Mouse (Mus musculus): ENCODE results near the gene Vmn1r209. TPM values are rescaled to one million over a fixed set of nuclear protein-coding genes. Genes with fewer than 3 reads are reported as not detected.
"Not testable (repeated sequence)": the region's sequence is repeated elsewhere in the genome, so short reads cannot be mapped to it uniquely, and the experiment has no call there.

Gene Vmn1r209
- polyA plus RNA-seq (2015; fragmentation: Nextera tagmentation; extraction: Ambion mirVana) = not detected in 2 replicates

GRCm38 (mm10) chr13:22809582-22809981, at the start of gene Vmn1r209:
Vmn1r209 (minus strand) TSS chr13:22809682.
- H3K9ac ChIP-seq; H3K9me3 ChIP-seq (replicated peaks); ATAC-seq (ENCODE audit: insufficient number of reproducible peaks, low FRiP score, low TSS enrichment, low read depth); H3K4me2 ChIP-seq (replicated peaks); H3K27ac ChIP-seq (replicated peaks); H3K4me1 ChIP-seq; H3K4me3 ChIP-seq (replicated peaks); H3K27me3 ChIP-seq; H3K36me3 ChIP-seq: not testable (repeated sequence)

- H3K27ac ChIP-seq (replicated peaks) = no peak within 1 kb of the TSS
- 88% methylated on average over 1 of the region's 1 CpGs for WGBS
- no peak within 1 kb of the TSS for H3K9ac ChIP-seq
- no peak within 1 kb of the TSS for H3K4me3 ChIP-seq (replicated peaks)
- ATAC-seq (ENCODE audit: insufficient number of reproducible peaks, low FRiP score, low TSS enrichment, low read depth) = no peak
- no peak within 1 kb of the TSS for H3K4me2 ChIP-seq (replicated peaks)
- H3K4me1 ChIP-seq = no peaks in the 10 kb centered on the region
- H3K27me3 ChIP-seq = no peaks in the 10 kb centered on the region
- no peaks in the 10 kb centered on the region for H3K36me3 ChIP-seq
- H3K9me3 ChIP-seq (replicated peaks) = no peaks in the 10 kb centered on the region
Measured at GRCm38 (mm10) chr13:22857461-22857860, 48.0 kb upstream of the Vmn1r209 start, which contains the start of gene Vmn1r211. Vmn1r211 (minus strand) TSS chr13:22857561.

- no peak overlapping the region for H3K4me3 ChIP-seq (replicated peaks)
- H3K27ac ChIP-seq (replicated peaks) = no peak overlapping the region
- no peaks in the 10 kb centered on the region for H3K36me3 ChIP-seq
- ATAC-seq (ENCODE audit: insufficient number of reproducible peaks, low FRiP score, low TSS enrichment, low read depth) = no peak
- H3K4me1 ChIP-seq = no peaks in the 10 kb centered on the region
- no peaks in the 10 kb centered on the region for H3K27me3 ChIP-seq
- 62% methylated on average over 4 of the region's 4 CpGs for WGBS
- H3K4me2 ChIP-seq (replicated peaks) = no peak overlapping the region
- no peak overlapping the region for H3K9ac ChIP-seq
- H3K9me3 ChIP-seq (replicated peaks) = no peaks in the 10 kb centered on the region
Measured at GRCm38 (mm10) chr13:22854760-22855159, 45.3 kb upstream of the Vmn1r209 start.

GRCm38 (mm10) chr13:22846798-22847197, 37.3 kb upstream of the Vmn1r209 start:
- no peak overlapping the region for H3K4me2 ChIP-seq (replicated peaks)
- no peaks in the 10 kb centered on the region for H3K9me3 ChIP-seq (replicated peaks)
- no peak for ATAC-seq (ENCODE audit: insufficient number of reproducible peaks, low FRiP score, low TSS enrichment, low read depth)
- no peak overlapping the region for H3K9ac ChIP-seq
- 71% methylated on average over 1 of the region's 1 CpGs for WGBS
- H3K27me3 ChIP-seq = no peaks in the 10 kb centered on the region
- no peaks in the 10 kb centered on the region for H3K36me3 ChIP-seq
- no peaks in the 10 kb centered on the region for H3K4me1 ChIP-seq
- no peak overlapping the region for H3K4me3 ChIP-seq (replicated peaks)
- H3K27ac ChIP-seq (replicated peaks) = no peak overlapping the region

GRCm38 (mm10) chr13:22844304-22844703, 34.8 kb upstream of the Vmn1r209 start:
- H3K4me3 ChIP-seq (replicated peaks); H3K27me3 ChIP-seq; H3K27ac ChIP-seq (replicated peaks); H3K36me3 ChIP-seq; ATAC-seq (ENCODE audit: insufficient number of reproducible peaks, low FRiP score, low TSS enrichment, low read depth); H3K9me3 ChIP-seq (replicated peaks); H3K4me2 ChIP-seq (replicated peaks); H3K4me1 ChIP-seq; H3K9ac ChIP-seq: not testable (repeated sequence)
- 63% methylated on average over 3 of the region's 3 CpGs for WGBS

- Histone ChIP-seq H3K27me3 (no peaks in the 10 kb centered on the region), H3K9me3 (replicated peaks) (no peaks in the 10 kb centered on the region), H3K4me2 (replicated peaks) (no peak within 1 kb of the TSS), H3K27ac (replicated peaks) (no peak within 1 kb of the TSS), H3K4me3 (replicated peaks) (no peak within 1 kb of the TSS), H3K4me1 (no peaks in the 10 kb centered on the region), H3K9ac (no peak within 1 kb of the TSS), H3K36me3 (no peaks in the 10 kb centered on the region)
- ATAC-seq (ENCODE audit: insufficient number of reproducible peaks, low FRiP score, low TSS enrichment, low read depth) = no peak
- 42% methylated on average over 4 of the region's 4 CpGs for WGBS
Measured at GRCm38 (mm10) chr13:22831248-22831647, 21.8 kb upstream of the Vmn1r209 start, which contains the start of gene Vmn1r210. Vmn1r210 (minus strand) TSS chr13:22831348.

- WGBS = 33% methylated on average over 7 of the region's 7 CpGs
- H3K4me3 ChIP-seq (replicated peaks); H3K9me3 ChIP-seq (replicated peaks); H3K27me3 ChIP-seq; H3K36me3 ChIP-seq; H3K9ac ChIP-seq; ATAC-seq (ENCODE audit: insufficient number of reproducible peaks, low FRiP score, low TSS enrichment, low read depth); H3K4me1 ChIP-seq; H3K4me2 ChIP-seq (replicated peaks); H3K27ac ChIP-seq (replicated peaks): not testable (repeated sequence)
Measured at GRCm38 (mm10) chr13:22829395-22829794, 19.9 kb upstream of the Vmn1r209 start.

GRCm38 (mm10) chr13:22821601-22822000, 12.1 kb upstream of the Vmn1r209 start:
- 88% methylated on average over 1 of the region's 1 CpGs for WGBS
- H3K4me2 ChIP-seq (replicated peaks); H3K4me1 ChIP-seq; H3K36me3 ChIP-seq; H3K4me3 ChIP-seq (replicated peaks); H3K27ac ChIP-seq (replicated peaks); H3K9ac ChIP-seq; ATAC-seq (ENCODE audit: insufficient number of reproducible peaks, low FRiP score, low TSS enrichment, low read depth); H3K27me3 ChIP-seq; H3K9me3 ChIP-seq (replicated peaks): not testable (repeated sequence)

GRCm38 (mm10) chr13:22788096-22788495, 21.4 kb downstream of the Vmn1r209 start:
- not testable (repeated sequence) for H3K4me1 ChIP-seq; H3K27ac ChIP-seq (replicated peaks); H3K27me3 ChIP-seq; ATAC-seq (ENCODE audit: insufficient number of reproducible peaks, low FRiP score, low TSS enrichment, low read depth); H3K9ac ChIP-seq; H3K4me2 ChIP-seq (replicated peaks); H3K9me3 ChIP-seq (replicated peaks); H3K36me3 ChIP-seq; H3K4me3 ChIP-seq (replicated peaks)
- WGBS = 66% methylated on average over 3 of the region's 3 CpGs

- H3K4me3 ChIP-seq (replicated peaks); H3K27me3 ChIP-seq; H3K9ac ChIP-seq; H3K36me3 ChIP-seq; ATAC-seq (ENCODE audit: insufficient number of reproducible peaks, low FRiP score, low TSS enrichment, low read depth); H3K27ac ChIP-seq (replicated peaks); H3K9me3 ChIP-seq (replicated peaks); H3K4me2 ChIP-seq (replicated peaks); H3K4me1 ChIP-seq: not testable (repeated sequence)
Measured at GRCm38 (mm10) chr13:22784159-22784558, 25.3 kb downstream of the Vmn1r209 start.

- not testable (repeated sequence) for H3K9me3 ChIP-seq (replicated peaks); ATAC-seq (ENCODE audit: insufficient number of reproducible peaks, low FRiP score, low TSS enrichment, low read depth); H3K4me3 ChIP-seq (replicated peaks); H3K4me2 ChIP-seq (replicated peaks); H3K9ac ChIP-seq; H3K36me3 ChIP-seq; H3K27ac ChIP-seq (replicated peaks); H3K27me3 ChIP-seq; H3K4me1 ChIP-seq
- WGBS = no CpG with 5 or more reads among the region's 7 CpGs
Measured at GRCm38 (mm10) chr13:22777300-22777699, 32.2 kb downstream of the Vmn1r209 start, which contains the start of gene Vmn1r208. Vmn1r208 (minus strand) TSS chr13:22777400.

GRCm38 (mm10) chr13:22771592-22771991, 37.9 kb downstream of the Vmn1r209 start:
- not testable (repeated sequence) for H3K9me3 ChIP-seq (replicated peaks); H3K4me2 ChIP-seq (replicated peaks); H3K4me1 ChIP-seq; H3K9ac ChIP-seq; H3K4me3 ChIP-seq (replicated peaks); ATAC-seq (ENCODE audit: insufficient number of reproducible peaks, low FRiP score, low TSS enrichment, low read depth); H3K27ac ChIP-seq (replicated peaks); H3K27me3 ChIP-seq; H3K36me3 ChIP-seq
- WGBS = 84% methylated on average over 1 of the region's 2 CpGs
